Mouse (Mus musculus) embryonic facial prominence, embryonic 15.5 days (tissue): ENCODE data around the gene Spin1. TPM values are rescaled to one million over a fixed set of nuclear protein-coding genes. Genes with fewer than 3 reads are reported as not detected.

Experiments used
- ATAC-seq: fragments of 200-750 bp; cut with Nextera tagmentation; 2 replicates; pipeline ENCODE4 v1.8.0; 2017; ENCODE audit warnings: low read depth, moderate TSS enrichment; ENCODE audit not compliant: insufficient number of reproducible peaks, low FRiP score, low TSS enrichment
- H3K27ac ChIP-seq: fragments of 300-500 bp; sonication (generic); replicated peaks from 2 replicates; pipeline ENCODE4 v1.5.1; 2015; ENCODE audit warnings: mild to moderate bottlenecking, inconsistent platforms
- H3K27me3 ChIP-seq: fragments of 300-500 bp; sonication (generic); 2 replicates; pipeline ENCODE4 v1.6.1; 2015; ENCODE audit warnings: inconsistent platforms
- H3K36me3 ChIP-seq: fragments of 300-500 bp; sonication (generic); 2 replicates; pipeline ENCODE4 v1.6.1; 2015; ENCODE audit warnings: mild to moderate bottlenecking, inconsistent platforms
- H3K4me1 ChIP-seq: fragments of 300-500 bp; sonication (generic); 2 replicates; pipeline ENCODE4 v1.6.1; 2015; ENCODE audit warnings: inconsistent platforms
- H3K4me2 ChIP-seq: fragments of 300-500 bp; sonication (generic); replicated peaks from 2 replicates; pipeline ENCODE4 v1.6.1; 2015; ENCODE audit warnings: mild to moderate bottlenecking, inconsistent platforms
- H3K4me3 ChIP-seq: fragments of 300-500 bp; sonication (generic); replicated peaks from 2 replicates; pipeline ENCODE4 v1.5.1; 2015; ENCODE audit warnings: mild to moderate bottlenecking, inconsistent platforms
- H3K9ac ChIP-seq: fragments of 300-500 bp; sonication (generic); 2 replicates; pipeline ENCODE4 v1.6.1; 2015; ENCODE audit warnings: inconsistent platforms
- H3K9me3 ChIP-seq: fragments of 300-500 bp; sonication (generic); replicated peaks from 2 replicates; pipeline ENCODE4 v1.6.1; 2016; ENCODE audit warnings: inconsistent platforms
- WGBS: fragments of 180-500 bp; shearing (Covaris S2); methylation state at CpG from one replicate; pipeline ENCODE4 v1.1.7; 2015; 5-methylcytosine and 5-hydroxymethylcytosine counted together
- polyA plus RNA-seq: library from polyadenylated mRNA; unstranded; fragments of >200 nt; fragmentation: Nextera tagmentation; extraction: Ambion mirVana; gene quantifications from 2 replicates; pipeline ENCODE4 v1.2.1, GENCODE M21; 2015

Spin1 gene
- polyA plus RNA-seq, 1 experiment from 2014 or later: 87.6 TPM

DNA sequence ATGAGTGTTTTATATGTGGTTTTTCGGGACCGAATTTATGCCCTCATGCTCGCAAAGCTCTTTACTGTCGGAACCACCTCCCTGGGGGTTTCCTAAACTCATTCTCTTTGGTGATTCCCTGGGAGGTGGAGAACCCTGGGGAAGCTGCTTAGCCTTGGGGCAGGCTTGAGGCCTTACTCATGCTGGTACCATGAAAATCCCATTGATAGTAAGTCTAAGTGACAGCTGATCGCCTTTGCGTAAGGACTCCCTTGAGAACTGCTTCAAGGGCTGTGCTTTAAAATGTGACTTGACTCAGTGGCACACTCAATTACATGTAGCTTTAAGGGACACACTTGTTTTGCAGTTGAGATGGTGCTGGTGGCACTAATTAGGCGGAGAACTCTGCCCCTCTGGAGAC is 71.9 kb downstream of the Spin1 start:
- Histone ChIP-seq H3K4me3 (no peak overlapping the region), H3K9ac (no peak overlapping the region), H3K9me3 (no peaks in the 10 kb centered on the region), H3K4me1 (peaks cover 17% of the 10 kb centered on the region), H3K4me2 (no peak overlapping the region), H3K27ac (no peak overlapping the region), H3K27me3 (peaks cover 5% of the 10 kb centered on the region; the same call in 1 of the 2 replicates), H3K36me3 (no peaks in the 10 kb centered on the region)
- 79% methylated on average over 7 of the region's 7 CpGs for WGBS
- no peak for ATAC-seq

- no peak overlapping the region for H3K4me2 ChIP-seq
- no peak for ATAC-seq
- H3K27me3 ChIP-seq: no peaks in the 10 kb centered on the region
- no peak overlapping the region for H3K27ac ChIP-seq
- no peak overlapping the region for H3K4me3 ChIP-seq
- H3K4me1 ChIP-seq: no peaks in the 10 kb centered on the region
- H3K36me3 ChIP-seq: no peaks in the 10 kb centered on the region
- H3K9ac ChIP-seq: no peak overlapping the region
- 81% methylated on average over 10 of the region's 10 CpGs for WGBS
- no peaks in the 10 kb centered on the region for H3K9me3 ChIP-seq
Observed at GRCm38 (mm10) chr13:51178932-51179331, 78.3 kb downstream of the Spin1 start.

GRCm38 (mm10) chr13:51179362-51179761 is 78.7 kb downstream of the Spin1 start:
- Histone ChIP-seq H3K27ac (no peak overlapping the region), H3K27me3 (no peaks in the 10 kb centered on the region), H3K4me3 (no peak overlapping the region), H3K36me3 (no peaks in the 10 kb centered on the region), H3K9ac (no peak overlapping the region), H3K9me3 (no peaks in the 10 kb centered on the region), H3K4me2 (no peak overlapping the region), H3K4me1 (no peaks in the 10 kb centered on the region)
- 58% methylated on average over 3 of the region's 3 CpGs for WGBS
- ATAC-seq: no peak

DNA sequence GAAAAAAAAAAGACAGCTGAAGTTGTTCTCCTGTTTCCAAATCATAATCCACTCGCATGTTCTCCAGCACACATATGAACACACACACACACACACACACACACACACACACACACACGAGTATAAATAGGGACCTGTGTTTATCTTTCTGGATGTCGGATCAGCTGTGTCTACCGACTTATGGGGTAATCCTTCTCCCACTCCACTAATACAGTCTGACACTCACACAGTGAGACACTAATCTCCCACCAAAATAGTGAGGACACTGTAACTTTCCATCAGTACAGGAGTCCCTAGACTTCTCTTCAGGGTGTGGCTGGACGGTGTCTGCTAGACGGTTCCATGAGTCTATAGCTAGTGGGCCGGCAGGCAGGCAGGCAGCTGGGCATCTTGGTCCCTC is 81.6 kb downstream of the Spin1 start:
- Histone ChIP-seq H3K27me3 (no peaks in the 10 kb centered on the region), H3K9me3 (no peaks in the 10 kb centered on the region), H3K36me3 (no peaks in the 10 kb centered on the region), H3K4me2 (no peak overlapping the region), H3K9ac (no peak overlapping the region), H3K27ac (no peak overlapping the region), H3K4me3 (no peak overlapping the region), H3K4me1 (no peaks in the 10 kb centered on the region)
- 73% methylated on average over 7 of the region's 7 CpGs for WGBS
- ATAC-seq: no peak

DNA sequence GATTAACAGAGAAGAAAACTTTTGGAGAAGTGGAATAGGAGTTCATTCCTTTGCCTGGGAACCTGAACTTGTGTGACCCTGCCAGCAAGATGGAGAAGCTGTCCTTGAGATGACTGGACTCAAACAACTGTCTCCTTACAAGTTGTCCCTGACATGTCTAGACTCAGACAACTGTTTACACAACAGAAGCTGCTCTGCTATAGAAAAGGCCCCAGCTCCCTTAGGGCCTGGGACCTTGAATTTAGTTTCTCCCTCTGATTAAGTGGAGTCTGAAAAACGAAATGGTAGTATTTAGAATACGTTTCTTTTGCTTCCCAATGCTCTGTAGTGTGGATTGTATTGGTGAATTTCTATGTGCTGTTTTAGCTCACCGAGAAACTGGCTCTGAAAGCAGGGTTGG is 84.2 kb downstream of the Spin1 start:
- whole genome bisulfite sequencing: 83% methylated on average over 3 of the region's 3 CpGs
- Histone ChIP-seq H3K4me3 (no peak overlapping the region), H3K9ac (no peak overlapping the region), H3K4me2 (no peak overlapping the region), H3K27ac (no peak overlapping the region), H3K4me1 (no peaks in the 10 kb centered on the region), H3K9me3 (no peaks in the 10 kb centered on the region), H3K27me3 (no peaks in the 10 kb centered on the region), H3K36me3 (no peaks in the 10 kb centered on the region)
- ATAC-seq: no peak

GRCm38 (mm10) chr13:51190336-51190735 is 89.7 kb downstream of the Spin1 start:
- Histone ChIP-seq H3K27me3 (no peaks in the 10 kb centered on the region), H3K36me3 (no peaks in the 10 kb centered on the region), H3K9me3 (no peaks in the 10 kb centered on the region), H3K9ac (no peak overlapping the region), H3K4me3 (no peak overlapping the region), H3K4me2 (no peak overlapping the region), H3K27ac (no peak overlapping the region), H3K4me1 (no peaks in the 10 kb centered on the region)
- 64% methylated on average over 3 of the region's 3 CpGs for WGBS
- no peak for ATAC-seq

DNA sequence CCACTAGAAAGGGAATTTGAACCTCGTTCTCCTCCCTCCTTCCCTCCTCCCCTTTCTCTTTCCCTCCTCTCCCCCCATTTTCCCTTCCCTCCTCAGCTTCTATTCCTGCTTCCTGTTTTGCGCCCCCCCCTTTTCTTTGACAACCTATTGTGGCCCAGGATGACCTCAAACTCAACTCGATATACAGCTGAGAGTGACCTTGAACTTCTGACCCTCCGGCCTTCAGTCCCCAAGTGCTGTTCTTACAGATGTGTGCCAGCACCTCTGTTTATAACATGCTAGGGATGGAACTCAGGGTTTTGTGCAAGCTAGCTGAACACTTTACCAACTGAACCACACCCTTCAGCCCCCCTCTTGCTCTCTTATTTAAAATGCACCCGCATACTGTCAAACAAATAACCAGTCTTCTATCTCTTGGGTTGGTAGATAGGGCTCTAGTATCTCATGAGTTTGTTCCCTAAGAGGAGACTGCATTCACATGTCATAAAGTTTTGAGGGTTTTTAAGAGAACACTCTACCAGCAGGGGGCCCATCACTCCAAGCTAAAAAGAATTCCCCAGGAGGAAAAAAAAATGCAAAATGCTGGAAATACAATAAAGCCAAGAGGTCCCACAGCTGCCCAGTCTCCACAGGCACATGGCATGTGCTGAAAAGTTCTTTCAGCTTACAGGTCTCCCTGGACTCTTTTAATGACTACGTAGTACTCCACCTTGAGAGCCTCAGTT is 90.9 kb downstream of the Spin1 start:
- Histone ChIP-seq H3K9ac (no peak overlapping the region), H3K9me3 (no peaks in the 10 kb centered on the region), H3K36me3 (no peaks in the 10 kb centered on the region), H3K27me3 (no peaks in the 10 kb centered on the region), H3K4me1 (0 out of 2 replicates have a peak, but pooled peaks cover 4% of the 10 kb centered on the region), H3K4me2 (no peak overlapping the region), H3K27ac (no peak overlapping the region), H3K4me3 (no peak overlapping the region)
- WGBS: 65% methylated on average over 6 of the region's 6 CpGs
- no peak for ATAC-seq

DNA sequence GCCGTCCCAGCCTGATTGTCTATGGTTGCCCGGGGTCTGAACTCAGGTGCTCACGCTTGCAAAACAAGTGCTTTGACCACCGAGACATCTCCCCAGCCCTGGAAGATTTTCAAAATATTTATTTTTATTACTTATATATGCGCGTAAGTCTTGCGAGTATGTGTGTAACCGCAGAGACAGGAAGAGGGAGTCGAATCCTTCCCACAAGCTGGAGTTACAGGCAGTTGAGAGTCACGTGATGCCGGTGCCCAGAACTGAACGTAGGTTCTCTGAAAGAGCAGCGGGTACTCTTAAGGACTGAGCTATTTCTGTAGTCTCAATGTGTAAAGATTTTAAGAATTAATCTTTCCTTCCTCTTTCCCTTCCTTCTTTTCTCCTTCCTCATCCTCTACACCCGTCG is 93.2 kb downstream of the Spin1 start:
- 85% methylated on average over 15 of the region's 15 CpGs for WGBS
- no peak overlapping the region for H3K4me3 ChIP-seq
- ATAC-seq: no peak

DNA sequence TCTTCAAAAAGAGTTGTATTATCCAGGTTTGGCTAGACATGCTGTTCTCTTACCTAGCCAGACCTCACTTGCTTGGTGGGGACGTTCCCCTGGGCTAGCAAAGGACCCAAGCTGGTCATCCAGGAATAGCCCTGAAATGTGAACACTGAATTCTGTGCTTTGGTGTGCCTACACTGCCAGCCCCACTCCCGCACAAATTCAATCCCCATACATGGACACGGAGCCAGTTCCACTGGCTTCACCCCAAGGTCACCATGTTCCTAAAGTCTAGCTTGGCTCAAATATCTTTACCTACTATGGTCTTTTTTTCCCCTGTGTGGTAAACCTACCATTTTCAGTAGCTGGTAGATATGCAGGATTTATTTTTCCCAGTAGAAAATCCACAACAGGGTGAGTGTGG is 97.0 kb downstream of the Spin1 start:
- Histone ChIP-seq H3K4me1 (peaks cover 10% of the 10 kb centered on the region; the same call in 1 of the 2 replicates), H3K4me2 (no peak overlapping the region), H3K4me3 (no peak overlapping the region), H3K27ac (peak overlapping the region; percentile 35), H3K9ac (no peak overlapping the region), H3K36me3 (no peaks in the 10 kb centered on the region), H3K27me3 (no peaks in the 10 kb centered on the region), H3K9me3 (no peaks in the 10 kb centered on the region)
- WGBS: 88% methylated on average over 3 of the region's 3 CpGs
- no peak for ATAC-seq

More for the DNA sequence above, 93.2 kb downstream of the Spin1 start:
- no peak overlapping the region for H3K4me2 ChIP-seq
- no peaks in the 10 kb centered on the region for H3K9me3 ChIP-seq
- peaks cover 10% of the 10 kb centered on the region; the same call in 1 of the 2 replicates for H3K4me1 ChIP-seq
- no peaks in the 10 kb centered on the region for H3K36me3 ChIP-seq
- no peak overlapping the region for H3K9ac ChIP-seq
- H3K27ac ChIP-seq: no peak overlapping the region
- H3K27me3 ChIP-seq: no peaks in the 10 kb centered on the region

- Histone ChIP-seq H3K9me3 (no peaks in the 10 kb centered on the region), H3K27me3 (no peaks in the 10 kb centered on the region), H3K36me3 (no peaks in the 10 kb centered on the region), H3K4me2 (no peak overlapping the region), H3K9ac (no peak overlapping the region), H3K4me3 (no peak overlapping the region), H3K4me1 (peaks cover 10% of the 10 kb centered on the region; the same call in 1 of the 2 replicates), H3K27ac (peak overlapping the region; percentile 53)
- 29% methylated on average over 5 of the region's 5 CpGs for WGBS
- ATAC-seq: peak; percentile 54; the same call in 1 of the 2 replicates
Observed at GRCm38 (mm10) chr13:51198186-51198585, 97.5 kb downstream of the Spin1 start.
